Mouse (Mus musculus) midbrain, embryonic 12.5 days (tissue): Measurements from ENCODE around the gene Zbtb20. TPM values are rescaled to one million over a fixed set of nuclear protein-coding genes. Genes with fewer than 3 reads are reported as not detected.

Source experiments
- ATAC-seq: fragments of 200-750 bp; cut with Nextera tagmentation; 2 replicates; pipeline ENCODE4 v1.8.0; 2017; ENCODE audit warnings: low read depth, moderate TSS enrichment, moderate library complexity; ENCODE audit not compliant: low FRiP score
- H3K27ac ChIP-seq: fragments of 300-500 bp; sonication (generic); replicated peaks from 2 replicates; pipeline ENCODE4 v1.5.1; 2016; ENCODE audit warnings: mild to moderate bottlenecking
- H3K27me3 ChIP-seq: fragments of 300-500 bp; sonication (generic); 2 replicates; pipeline ENCODE4 v1.6.1; 2016; ENCODE audit warnings: mild to moderate bottlenecking
- H3K36me3 ChIP-seq: fragments of 300-500 bp; sonication (generic); 2 replicates; pipeline ENCODE4 v1.6.1; 2016
- H3K4me1 ChIP-seq: fragments of 300-500 bp; sonication (generic); 2 replicates; pipeline ENCODE4 v1.6.1; 2016
- H3K4me2 ChIP-seq: fragments of 300-500 bp; sonication (generic); replicated peaks from 2 replicates; pipeline ENCODE4 v1.6.1; 2016; ENCODE audit warnings: mild to moderate bottlenecking, moderate library complexity
- H3K4me3 ChIP-seq: fragments of 300-500 bp; sonication (generic); 2 replicates; pipeline ENCODE4 v1.5.1; 2016; ENCODE audit warnings: mild to moderate bottlenecking
- H3K9ac ChIP-seq: fragments of 300-500 bp; sonication (generic); replicated peaks from 2 replicates; pipeline ENCODE4 v1.6.1; 2016; ENCODE audit warnings: mild to moderate bottlenecking, moderate library complexity
- H3K9me3 ChIP-seq: fragments of 300-500 bp; sonication (generic); 2 replicates; pipeline ENCODE4 v1.6.1; 2016; ENCODE audit warnings: mild to moderate bottlenecking
- whole genome bisulfite sequencing: fragments of 180-500 bp; shearing (Covaris S2); methylation state at CpG from one replicate; pipeline ENCODE4 v1.1.7; 2016; 5-methylcytosine and 5-hydroxymethylcytosine counted together
- polyA plus RNA-seq: library from polyadenylated mRNA; unstranded; fragments of >200 nt; fragmentation: Nextera tagmentation; extraction: Ambion mirVana; gene quantifications from 2 replicates; pipeline ENCODE4 v1.2.1, GENCODE M21; 2016

The Zbtb20 gene
- polyA plus RNA-seq, 1 experiment from 2014 or later, result 80.8 TPM

- no peaks in the 10 kb centered on the region for H3K9me3 ChIP-seq
- no peak overlapping the region for H3K4me2 ChIP-seq
- WGBS, result 50% methylated on average over 11 of the region's 11 CpGs
- H3K27ac ChIP-seq, result no peak overlapping the region
- H3K9ac ChIP-seq, result no peak overlapping the region
- peaks cover 27% of the 10 kb centered on the region for H3K4me1 ChIP-seq
- H3K27me3 ChIP-seq, result no peaks in the 10 kb centered on the region
- H3K4me3 ChIP-seq, result no peak overlapping the region
- ATAC-seq, result peak; percentile 80
- H3K36me3 ChIP-seq, result no peaks in the 10 kb centered on the region
These were observed 587.1 kb downstream of the Zbtb20 start for GRCm38 (mm10) chr16:43462470-43463455.

- H3K4me2 ChIP-seq, result no peak overlapping the region
- peak; percentile 75 for ATAC-seq
- H3K27me3 ChIP-seq, result no peaks in the 10 kb centered on the region
- 47% methylated on average over 13 of the region's 13 CpGs for WGBS
- H3K27ac ChIP-seq, result no peak overlapping the region; the same call in 1 of the 2 replicates
- no peaks in the 10 kb centered on the region for H3K36me3 ChIP-seq
- H3K4me3 ChIP-seq, result no peak overlapping the region
- H3K9me3 ChIP-seq, result no peaks in the 10 kb centered on the region
- no peak overlapping the region for H3K9ac ChIP-seq
- peaks cover 27% of the 10 kb centered on the region for H3K4me1 ChIP-seq
These were observed 588.2 kb downstream of the Zbtb20 start for GRCm38 (mm10) chr16:43463684-43464475.

DNA sequence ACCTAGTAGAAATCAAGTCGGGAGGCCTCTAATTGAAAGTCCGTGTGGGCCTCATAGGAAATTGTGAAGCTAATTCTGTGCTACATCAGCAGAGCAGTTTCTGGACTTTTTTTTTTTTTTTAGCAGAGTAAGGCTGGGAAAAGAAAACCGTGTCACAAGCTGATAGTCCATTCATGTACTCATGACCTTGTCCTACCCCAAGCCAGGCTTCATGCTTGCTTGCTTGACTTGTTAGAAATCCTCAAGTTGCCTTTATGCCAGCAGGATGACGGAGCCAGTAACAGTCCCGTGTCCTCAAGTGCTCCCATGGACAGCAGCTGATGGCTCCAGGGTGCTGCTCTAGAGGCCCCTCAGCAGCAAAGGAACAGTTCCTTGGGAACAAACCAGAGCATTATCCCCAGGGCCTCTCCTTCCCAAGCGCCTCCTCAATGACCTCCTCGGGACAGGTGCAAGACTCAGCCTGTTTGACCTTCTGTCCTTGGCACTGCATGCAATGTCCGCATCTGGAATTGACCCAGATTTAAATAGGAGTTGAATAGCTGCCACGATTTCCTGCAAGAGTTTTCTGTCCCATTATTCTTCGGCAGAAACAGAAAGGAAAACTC is 588.9 kb downstream of the Zbtb20 start:
- H3K4me1 ChIP-seq, result peaks cover 27% of the 10 kb centered on the region
- H3K27me3 ChIP-seq, result no peaks in the 10 kb centered on the region
- H3K9me3 ChIP-seq, result no peaks in the 10 kb centered on the region
- no peak overlapping the region for H3K9ac ChIP-seq
- H3K4me2 ChIP-seq, result no peak overlapping the region
- H3K36me3 ChIP-seq, result no peaks in the 10 kb centered on the region
- H3K27ac ChIP-seq, result no peak overlapping the region
- WGBS, result 65% methylated on average over 10 of the region's 10 CpGs
- peak; percentile 32 for ATAC-seq
- H3K4me3 ChIP-seq, result no peak overlapping the region

DNA sequence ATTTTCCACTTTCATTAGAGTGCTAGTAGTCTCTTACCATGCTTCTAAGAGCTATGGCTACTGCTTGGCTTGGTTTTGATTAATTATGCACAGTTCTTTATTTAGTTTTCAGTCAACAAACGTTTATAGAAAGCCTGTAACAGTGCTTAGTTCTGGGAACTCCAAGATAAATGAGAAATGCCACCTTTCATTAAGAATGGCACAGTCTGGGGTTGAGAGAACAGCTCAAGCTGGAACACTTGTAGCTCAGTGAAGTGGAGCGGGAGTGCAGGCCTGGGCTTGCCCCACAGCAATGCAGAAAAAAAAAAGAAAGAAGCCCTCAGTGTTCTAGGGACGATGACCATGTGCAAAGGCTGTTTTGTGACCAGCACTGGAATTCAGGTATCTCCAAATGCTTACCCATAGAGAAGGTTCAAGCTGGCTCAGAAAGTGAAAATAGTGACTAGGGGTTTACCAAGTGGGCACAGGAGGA is 589.7 kb downstream of the Zbtb20 start:
- no peaks in the 10 kb centered on the region for H3K36me3 ChIP-seq
- no peak overlapping the region for H3K4me3 ChIP-seq
- H3K9ac ChIP-seq, result no peak overlapping the region
- H3K4me1 ChIP-seq, result peaks cover 27% of the 10 kb centered on the region
- H3K4me2 ChIP-seq, result no peak overlapping the region
- no peaks in the 10 kb centered on the region for H3K27me3 ChIP-seq
- no peaks in the 10 kb centered on the region for H3K9me3 ChIP-seq
- 71% methylated on average over 3 of the region's 3 CpGs for WGBS
- no peak overlapping the region for H3K27ac ChIP-seq
- no peak for ATAC-seq

DNA sequence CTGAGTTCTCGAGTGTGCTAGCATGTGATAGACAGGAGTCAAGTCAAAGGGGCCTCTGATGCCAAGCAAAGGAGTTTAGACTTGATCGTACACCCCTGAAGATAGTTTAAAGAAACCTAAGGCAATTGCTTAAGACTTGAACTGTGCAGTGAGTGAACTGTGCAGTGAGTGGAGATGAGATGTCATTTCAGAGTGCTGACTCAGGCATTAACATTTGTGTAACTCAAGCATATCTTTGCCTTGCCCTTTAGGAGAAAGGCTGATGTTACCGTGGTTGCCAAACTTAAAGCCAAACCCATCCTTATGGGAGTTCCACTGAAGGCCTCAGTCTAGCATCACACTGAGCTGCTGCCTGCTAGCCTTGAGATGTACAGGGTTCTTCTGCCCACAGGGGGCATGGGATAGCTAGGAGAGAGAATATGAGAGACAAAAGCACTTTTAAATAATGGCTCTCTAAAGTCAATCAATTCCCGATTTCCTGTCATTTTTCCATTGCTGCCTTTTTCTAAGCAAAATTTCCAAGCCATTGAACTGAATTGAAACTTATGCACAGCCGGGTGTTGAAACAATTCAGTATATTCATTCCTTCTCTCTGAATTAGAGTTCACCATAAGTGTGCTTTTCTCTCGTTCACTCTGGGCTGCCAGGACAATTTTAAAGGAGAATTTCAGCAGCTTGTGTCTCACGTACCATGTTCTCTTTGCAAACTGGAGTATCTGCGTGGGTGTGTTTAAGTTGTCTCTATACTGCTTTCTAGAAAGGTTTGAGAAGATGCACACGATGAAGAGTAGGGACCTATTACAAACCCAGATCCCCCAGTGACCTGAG is 590.5 kb downstream of the Zbtb20 start:
- Histone ChIP-seq H3K36me3 (no peaks in the 10 kb centered on the region), H3K27me3 (no peaks in the 10 kb centered on the region), H3K4me2 (no peak overlapping the region), H3K9me3 (no peaks in the 10 kb centered on the region), H3K4me3 (no peak overlapping the region), H3K4me1 (peaks cover 27% of the 10 kb centered on the region), H3K9ac (no peak overlapping the region), H3K27ac (no peak overlapping the region)
- WGBS, result 90% methylated on average over 9 of the region's 9 CpGs
- no peak for ATAC-seq

- no peak overlapping the region for H3K27ac ChIP-seq
- H3K4me1 ChIP-seq, result peaks cover 27% of the 10 kb centered on the region
- no peak overlapping the region for H3K9ac ChIP-seq
- no peak overlapping the region for H3K4me3 ChIP-seq
- 80% methylated on average over 2 of the region's 2 CpGs for WGBS
- no peak for ATAC-seq
- H3K27me3 ChIP-seq, result no peaks in the 10 kb centered on the region
- H3K4me2 ChIP-seq, result no peak overlapping the region
- H3K36me3 ChIP-seq, result no peaks in the 10 kb centered on the region
- H3K9me3 ChIP-seq, result no peaks in the 10 kb centered on the region
These were observed 591.0 kb downstream of the Zbtb20 start for GRCm38 (mm10) chr16:43466749-43467065.

GRCm38 (mm10) chr16:43471060-43471459 is 595.4 kb downstream of the Zbtb20 start:
- Histone ChIP-seq H3K4me2 (no peak overlapping the region), H3K9me3 (no peaks in the 10 kb centered on the region), H3K4me1 (0 out of 2 replicates have a peak, but pooled peaks cover 3% of the 10 kb centered on the region), H3K9ac (no peak overlapping the region), H3K4me3 (no peak overlapping the region), H3K27me3 (no peaks in the 10 kb centered on the region), H3K27ac (no peak overlapping the region), H3K36me3 (no peaks in the 10 kb centered on the region)
- ATAC-seq, result no peak
- 84% methylated on average over 3 of the region's 3 CpGs for WGBS

GRCm38 (mm10) chr16:43474941-43475728 is 599.5 kb downstream of the Zbtb20 start:
- Histone ChIP-seq H3K27ac (no peak overlapping the region), H3K4me3 (no peak overlapping the region), H3K36me3 (no peaks in the 10 kb centered on the region), H3K9ac (no peak overlapping the region), H3K4me2 (no peak overlapping the region), H3K4me1 (no peaks in the 10 kb centered on the region), H3K9me3 (no peaks in the 10 kb centered on the region), H3K27me3 (no peaks in the 10 kb centered on the region)
- no peak for ATAC-seq
- 90% methylated on average over 11 of the region's 11 CpGs for WGBS

- Histone ChIP-seq H3K36me3 (no peaks in the 10 kb centered on the region), H3K9ac (no peak overlapping the region), H3K9me3 (no peaks in the 10 kb centered on the region), H3K4me2 (no peak overlapping the region), H3K27me3 (no peaks in the 10 kb centered on the region), H3K4me1 (peaks cover 6% of the 10 kb centered on the region; the same call in 1 of the 2 replicates), H3K27ac (no peak overlapping the region), H3K4me3 (no peak overlapping the region)
- WGBS, result 84% methylated on average over 3 of the region's 3 CpGs
- ATAC-seq, result no peak
These were observed 601.2 kb downstream of the Zbtb20 start for GRCm38 (mm10) chr16:43476921-43477320.

DNA sequence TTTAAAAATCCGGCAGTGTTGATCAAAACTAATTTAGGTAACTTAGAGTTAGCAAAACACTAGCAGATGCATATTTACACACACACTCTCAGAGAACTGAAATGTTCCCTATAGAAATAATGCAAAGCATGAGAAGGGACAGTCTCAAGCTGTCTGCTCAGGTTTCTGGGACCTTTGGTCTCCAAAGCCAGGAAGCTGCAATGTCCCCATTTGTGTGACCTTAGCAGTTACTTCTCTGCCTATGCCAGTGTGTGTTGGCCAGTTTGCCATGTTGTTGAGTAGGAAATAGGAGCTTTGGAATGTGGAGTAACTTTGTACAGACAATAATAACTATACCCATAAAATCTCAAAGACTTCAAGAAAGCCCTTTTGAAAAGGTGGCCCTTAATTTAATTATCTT is 602.7 kb downstream of the Zbtb20 start:
- Histone ChIP-seq H3K27ac (no peak overlapping the region), H3K9ac (no peak overlapping the region), H3K4me3 (no peak overlapping the region), H3K4me1 (peaks cover 6% of the 10 kb centered on the region; the same call in 1 of the 2 replicates), H3K9me3 (no peaks in the 10 kb centered on the region), H3K4me2 (no peak overlapping the region), H3K36me3 (no peaks in the 10 kb centered on the region), H3K27me3 (no peaks in the 10 kb centered on the region)
- no peak for ATAC-seq
- WGBS, result 92% methylated on average over 1 of the region's 1 CpGs
